Mouse (Mus musculus): Measurements from ENCODE around the gene Arih2.
A peak's percentile ranks its signal among the peaks of the same experiment; 100 is the strongest.
"Not testable (repeated sequence)": the region's sequence is repeated elsewhere in the genome, so short reads cannot be mapped to it uniquely, and the experiment has no call there.

Arih2 gene

DNA sequence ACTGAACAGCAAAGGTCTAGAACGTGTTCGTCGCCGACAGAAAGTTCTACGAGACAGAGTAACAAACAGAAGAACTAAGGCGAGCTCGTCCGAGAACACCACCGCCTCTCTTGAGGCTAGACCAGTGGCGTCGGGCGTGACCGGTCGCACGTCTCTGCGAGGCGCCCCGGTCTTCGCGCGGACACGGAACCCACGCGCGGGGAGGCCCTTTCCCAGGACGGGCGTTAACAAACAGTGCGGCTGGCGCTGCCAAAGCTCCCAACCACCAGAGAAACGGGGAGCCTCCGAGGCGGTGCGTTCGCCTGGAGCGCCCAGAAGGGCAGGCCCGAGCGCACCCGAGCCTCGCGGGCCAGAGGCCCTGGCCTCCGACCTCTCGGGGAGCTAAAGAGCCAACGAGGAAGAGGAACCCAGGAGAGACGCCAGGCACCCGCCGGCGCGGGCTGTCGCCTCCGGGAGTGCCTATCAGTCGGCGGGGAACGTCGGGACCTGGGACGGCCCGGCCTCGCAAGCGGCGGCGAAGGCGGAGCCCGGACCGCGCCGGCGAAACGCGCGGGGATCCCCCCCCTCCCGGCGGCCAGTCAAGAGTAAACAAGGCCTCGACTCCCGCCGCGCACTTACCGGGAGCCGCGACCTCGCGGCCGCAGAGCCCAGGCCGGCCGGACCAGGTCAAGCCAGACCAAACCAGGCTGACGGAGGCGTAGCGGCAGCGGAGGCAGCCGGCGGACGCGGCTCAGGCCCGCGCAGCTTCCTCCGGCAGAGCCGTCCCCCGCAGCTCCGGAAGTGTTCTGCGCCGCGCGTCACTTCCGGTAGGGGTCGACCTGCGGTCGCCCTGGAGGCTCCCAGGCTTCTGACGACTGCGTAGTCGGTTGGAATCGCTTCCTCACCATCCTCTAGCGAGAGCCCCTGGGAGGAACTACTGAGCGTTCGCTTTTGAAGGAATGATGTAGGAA lies at the start of gene Arih2:
Gene Arih2, minus strand, starts transcription at position 776 of the 950 bp plus-strand sequence.
- DNase-seq = peak; percentile 93

DNA sequence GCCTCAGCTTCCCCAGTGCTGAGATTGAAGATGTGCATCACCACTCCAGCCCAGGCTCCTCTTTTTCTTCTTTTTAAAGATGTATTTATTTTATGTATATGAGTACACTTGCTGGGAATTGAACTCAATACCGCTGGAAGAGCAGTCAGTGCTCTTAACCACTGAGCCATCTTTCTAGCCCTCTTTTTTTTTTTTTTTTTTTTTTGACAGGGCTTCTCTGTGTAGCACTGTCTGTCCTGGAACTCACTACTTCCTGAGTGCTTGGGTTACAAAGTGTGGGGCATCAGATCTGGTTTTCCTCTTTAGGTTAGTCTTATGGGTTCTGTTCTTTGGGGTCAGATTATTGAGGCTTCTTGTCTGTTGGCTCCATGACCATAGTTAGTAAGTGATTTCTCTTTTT lies 45.3 kb upstream of the Arih2 start:
- DNase-seq = no peak

DNA sequence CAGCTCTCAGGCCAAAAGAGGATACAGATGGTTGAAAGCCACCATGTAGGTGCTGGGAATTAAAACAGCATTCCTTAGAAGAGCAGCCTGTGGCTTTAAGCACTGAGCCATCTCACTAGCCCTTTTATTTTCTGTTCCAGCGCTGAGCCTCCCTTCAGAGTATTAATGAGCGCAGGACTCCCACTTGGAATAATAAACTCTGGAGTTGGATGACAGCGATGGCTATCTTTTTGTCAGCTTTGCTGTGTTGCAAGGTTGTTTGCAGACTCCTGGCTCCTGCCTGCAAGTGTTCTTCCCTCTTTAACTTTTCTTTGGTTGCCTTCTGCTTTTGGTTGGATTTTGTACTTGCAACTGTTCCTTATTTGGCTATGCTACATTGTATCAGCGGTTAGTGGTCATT lies 44.8 kb upstream of the Arih2 start:
- DNase-seq = no peak

DNA sequence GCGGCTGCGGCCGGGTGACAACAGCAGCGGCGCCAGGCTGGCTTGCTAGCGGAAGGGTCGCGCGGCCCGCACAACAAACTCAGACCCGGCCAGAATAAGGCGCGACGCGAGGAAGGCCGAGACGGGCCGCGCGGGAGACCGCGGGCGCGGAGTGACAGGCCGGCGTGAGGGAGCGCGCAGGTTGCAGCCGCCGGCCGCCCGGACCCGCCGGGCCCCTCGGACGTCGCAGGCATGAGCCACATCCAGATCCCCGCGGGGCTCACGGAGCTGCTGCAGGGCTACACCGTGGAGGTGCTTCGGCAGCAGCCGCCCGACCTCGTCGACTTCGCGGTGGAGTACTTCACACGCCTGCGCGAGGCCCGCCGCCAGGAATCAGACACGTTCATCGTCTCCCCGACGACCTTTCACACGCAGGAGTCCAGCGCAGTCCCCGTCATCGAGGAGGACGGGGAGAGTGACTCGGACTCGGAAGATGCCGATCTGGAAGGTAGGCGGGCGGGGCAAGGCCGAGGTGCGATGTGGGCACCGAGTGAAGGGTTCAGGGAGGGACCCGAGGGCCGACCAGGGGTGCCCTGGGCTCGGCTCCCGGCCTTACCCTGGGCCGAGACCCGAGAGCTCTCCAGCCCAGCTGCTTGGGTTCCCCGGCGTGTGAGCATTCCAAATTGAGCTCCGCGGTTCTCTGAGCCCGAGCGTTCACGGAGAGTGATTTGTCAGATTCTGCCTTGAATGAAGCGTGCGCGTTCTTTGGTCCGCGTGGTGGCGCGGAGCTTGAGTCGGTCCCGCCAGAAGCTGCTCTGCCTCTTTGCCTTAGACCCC lies 43.2 kb upstream of the Arih2 start:
- peak; percentile 53 for DNase-seq

DNA sequence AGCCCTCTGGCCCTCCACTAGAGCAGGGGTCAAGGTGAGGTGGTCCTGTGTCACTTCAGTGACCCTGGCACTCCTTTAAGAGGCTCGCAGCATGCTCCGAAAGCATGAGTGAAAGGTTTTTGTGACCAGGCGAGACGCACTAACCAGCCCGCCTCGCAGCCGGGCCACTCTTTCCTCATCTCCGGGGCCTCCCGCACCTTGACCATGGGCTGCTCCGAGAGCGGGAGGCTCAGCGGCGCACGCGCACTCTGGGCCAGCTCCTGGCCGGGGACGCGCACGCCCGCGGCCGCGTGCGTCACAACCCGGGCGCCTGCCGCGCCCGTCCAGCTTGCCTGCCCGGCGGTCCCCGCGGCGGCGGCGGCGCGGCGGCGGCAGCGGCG lies 42.6 kb upstream of the Arih2 start:
- DNase-seq = peak; percentile 90

DNA sequence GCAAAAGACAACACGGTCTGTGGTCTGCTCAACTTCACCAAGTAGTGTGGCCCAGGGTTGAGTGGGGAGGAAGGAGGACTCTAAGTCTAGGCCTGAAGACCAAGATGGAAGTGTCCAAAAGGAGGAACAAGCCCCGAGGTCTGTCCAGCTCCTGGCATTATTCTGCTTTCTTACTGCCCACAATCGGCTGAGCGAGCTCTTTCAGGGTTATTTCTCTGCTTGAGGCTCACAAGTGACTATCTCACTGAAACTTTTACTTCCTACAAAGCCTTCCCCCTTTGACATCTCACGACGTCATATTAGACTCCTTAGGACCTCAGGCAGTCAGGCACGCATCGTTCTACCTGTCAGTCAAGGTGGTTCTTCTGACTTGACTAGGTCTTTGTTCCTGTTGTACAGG lies 42.2 kb upstream of the Arih2 start:
- DNase-seq = no peak

DNA sequence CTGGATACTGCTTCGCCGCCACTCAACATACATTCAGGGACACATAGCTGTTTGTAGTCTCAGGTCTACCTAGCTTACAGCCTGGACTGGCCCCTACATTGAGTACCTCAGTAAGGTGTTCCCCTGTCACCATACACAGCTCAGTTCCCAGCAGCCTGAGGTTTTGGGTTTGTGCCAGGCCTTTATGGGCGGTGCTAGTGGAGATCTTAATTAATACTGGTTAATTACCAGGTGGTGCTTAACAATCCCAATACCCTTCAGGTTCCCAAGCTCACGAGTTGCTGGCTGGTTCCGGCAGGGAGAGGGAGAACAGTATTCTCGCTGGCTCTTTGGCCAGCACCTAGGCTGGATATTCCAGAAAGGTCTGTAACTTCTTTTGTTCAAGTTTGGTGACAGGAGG lies 41.7 kb upstream of the Arih2 start:
- no peak for DNase-seq

DNA sequence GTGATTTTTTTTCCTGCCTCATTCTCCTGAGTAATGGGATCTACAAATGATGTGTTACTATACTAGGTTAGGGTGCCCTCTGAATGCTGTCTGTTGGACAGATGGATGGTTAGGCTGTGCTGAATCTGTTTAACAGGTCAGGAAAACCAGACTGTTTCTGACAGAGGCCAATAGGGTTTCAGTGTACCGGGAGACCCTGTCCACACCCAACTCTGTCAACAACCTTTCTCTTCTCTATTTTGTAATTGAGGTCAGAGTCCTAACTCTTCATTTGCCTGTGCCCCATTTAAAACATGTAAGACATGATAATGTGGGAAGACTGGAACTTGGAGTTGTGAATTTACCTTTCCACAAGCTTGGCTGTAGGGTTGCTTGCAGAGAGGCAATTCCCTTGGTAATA lies 40.8 kb upstream of the Arih2 start:
- no peak for DNase-seq

DNA sequence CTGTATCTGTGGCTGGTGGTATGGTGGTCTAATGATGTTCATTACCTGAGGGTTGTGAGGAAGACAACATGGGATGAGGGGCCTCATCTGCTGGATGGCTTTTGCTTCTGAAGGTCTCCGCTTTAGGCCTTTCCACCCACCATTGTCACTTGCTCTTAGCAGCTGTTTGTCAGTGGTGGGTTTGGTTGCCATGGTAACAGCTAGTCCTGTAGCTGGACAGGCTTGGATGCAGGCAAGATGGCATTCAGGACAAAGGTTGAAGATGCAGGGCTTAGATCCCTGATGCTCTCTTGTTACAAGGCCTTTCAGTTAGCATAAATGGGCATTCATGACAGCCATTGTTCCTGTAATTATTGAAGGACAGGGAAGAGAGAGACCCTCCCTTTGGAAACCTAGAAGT lies 39.9 kb upstream of the Arih2 start, which contains the start of gene Prkar2a:
Gene Prkar2a, plus strand, starts transcription at position 209 of the 400 bp plus-strand sequence.
- DNase-seq = no peak

DNA sequence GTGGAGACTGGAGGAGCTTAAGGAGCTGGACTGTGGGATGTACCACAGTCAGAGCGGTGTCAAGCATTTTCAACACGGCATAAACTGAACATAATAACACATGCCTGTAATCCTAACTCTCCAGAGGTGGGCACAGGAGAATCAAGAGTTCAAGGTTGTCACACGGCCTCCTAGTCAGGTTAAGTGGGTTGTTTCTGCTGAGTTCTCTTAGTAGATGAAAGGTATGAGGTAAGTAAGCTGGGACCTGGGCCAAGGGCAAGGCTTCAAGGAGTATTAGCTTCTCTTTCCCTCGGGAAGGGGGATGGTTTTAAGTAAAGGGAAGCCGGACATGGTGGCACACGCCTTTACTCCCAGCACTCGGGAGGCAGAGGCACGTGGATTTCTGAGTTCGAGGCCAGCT lies 39.3 kb upstream of the Arih2 start:
- DNase-seq = peak; percentile 70

DNA sequence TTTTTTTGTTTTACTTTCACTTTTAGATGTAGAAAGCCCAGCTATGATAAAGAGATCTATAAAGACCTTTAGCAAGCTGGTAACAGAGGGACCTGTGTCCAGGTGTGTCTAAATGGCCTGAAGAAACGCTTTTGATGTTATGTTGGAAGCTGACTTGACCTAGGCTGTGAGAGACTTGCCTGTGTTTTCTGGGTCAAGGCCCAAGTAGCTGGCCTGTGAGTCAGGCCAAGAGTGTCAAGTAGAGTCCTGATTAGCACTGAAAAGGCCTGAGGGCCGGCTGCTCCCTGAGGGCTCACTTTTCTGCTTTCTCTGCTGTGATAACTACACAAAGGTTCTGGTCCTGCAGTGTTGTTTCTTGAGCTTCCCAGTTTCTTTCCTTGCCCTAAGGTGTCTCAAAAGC lies 38.5 kb upstream of the Arih2 start:
- DNase-seq = no peak

DNA sequence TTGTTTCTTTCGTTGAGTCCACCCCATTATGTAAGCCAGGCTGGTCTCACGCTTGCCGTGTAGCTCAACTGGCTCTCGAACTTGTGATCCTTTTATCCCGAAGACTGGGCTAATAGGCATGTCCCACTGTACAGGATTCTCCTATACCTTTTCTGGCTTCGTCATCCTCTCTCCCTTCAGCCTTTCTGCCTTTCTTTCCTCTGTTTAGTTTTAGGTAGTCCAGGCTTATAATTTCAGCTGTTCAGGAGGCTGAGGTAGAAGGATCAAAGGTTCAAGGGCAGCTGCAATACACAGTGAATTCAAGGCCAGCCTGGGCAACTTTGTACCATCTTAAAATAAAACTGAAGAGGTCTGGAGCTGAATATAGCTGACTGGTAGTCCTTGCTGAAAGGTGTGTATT lies 38.0 kb upstream of the Arih2 start:
- no peak for DNase-seq

DNA sequence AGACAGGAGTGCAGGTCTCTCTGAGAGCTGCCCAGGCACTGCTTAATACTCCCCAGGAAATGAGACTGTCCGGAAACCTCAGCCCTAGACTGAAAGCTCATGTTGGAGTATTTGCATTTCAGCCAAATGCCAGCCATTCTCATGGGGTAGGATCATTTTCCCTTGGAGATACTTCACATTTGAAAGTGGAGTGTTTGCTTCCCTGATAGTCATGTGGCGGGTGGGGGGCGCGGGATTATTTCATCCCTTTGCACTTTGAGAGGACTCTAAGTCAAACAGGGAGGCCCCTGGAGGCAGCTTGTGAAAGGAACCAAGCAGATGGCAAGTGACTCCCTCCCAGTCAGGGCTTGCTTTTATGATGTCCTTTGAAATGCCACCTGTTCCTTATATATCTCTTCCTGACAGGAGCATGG lies 37.3 kb upstream of the Arih2 start:
- DNase-seq = peak; percentile 21

DNA sequence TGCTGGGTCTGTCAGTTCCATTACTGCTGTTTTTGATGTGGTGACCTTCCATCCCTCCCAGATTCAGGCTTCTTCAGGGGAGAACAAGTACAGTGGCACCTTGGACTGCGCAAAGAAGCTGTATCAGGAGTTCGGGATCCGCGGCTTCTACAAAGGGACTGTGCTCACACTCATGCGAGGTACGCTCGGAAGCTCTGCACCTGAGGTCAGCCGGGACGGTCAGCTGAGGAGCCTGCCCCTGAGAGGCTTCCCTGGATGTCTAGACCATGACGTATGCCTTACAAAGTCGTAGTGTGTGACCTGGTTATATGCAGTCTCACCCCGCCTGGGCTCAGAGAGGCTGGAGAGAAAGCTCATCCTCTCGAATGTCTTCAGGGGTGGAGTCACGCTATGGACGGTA lies 30.8 kb upstream of the Arih2 start:
- no peak for DNase-seq

DNA sequence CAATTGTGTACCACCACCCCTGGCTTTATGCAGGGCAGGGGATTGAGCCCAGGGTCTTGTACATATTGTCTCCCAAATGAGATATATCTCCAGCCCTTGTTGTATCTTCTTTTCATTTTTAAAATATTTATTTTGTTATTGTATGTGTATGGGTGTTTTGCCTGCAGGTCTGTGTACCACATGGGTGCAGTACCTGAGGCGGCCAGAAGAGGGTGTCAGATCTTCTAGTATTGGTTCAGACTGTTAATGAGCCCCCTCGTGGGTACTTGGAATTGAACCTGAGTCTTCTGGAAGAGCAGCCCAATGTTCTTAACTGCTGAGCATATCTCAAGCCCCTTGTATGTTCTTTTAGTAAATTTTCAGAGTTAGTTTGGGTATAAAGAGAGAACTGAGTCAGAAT lies 24.0 kb upstream of the Arih2 start:
- DNase-seq = no peak

DNA sequence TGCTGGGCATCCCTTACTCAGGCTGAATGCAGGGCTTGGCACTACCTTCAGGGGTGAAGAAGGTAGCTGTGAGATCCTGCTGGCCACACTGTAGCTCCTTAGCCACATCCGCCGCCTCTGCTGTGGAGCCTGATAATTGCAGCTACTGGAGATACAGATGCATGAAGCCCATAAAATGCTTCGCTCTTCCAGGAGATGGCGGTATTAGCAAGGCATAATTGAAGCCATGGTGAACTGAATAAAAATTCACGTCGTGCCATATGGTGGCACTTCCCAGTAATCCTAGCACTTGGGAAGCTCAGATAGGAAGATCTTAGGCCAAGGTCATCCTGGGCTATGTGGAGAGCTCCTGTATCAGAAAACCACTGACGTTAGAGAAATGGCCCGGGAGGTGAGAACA lies 20.7 kb upstream of the Arih2 start:
- no peak for DNase-seq

DNA sequence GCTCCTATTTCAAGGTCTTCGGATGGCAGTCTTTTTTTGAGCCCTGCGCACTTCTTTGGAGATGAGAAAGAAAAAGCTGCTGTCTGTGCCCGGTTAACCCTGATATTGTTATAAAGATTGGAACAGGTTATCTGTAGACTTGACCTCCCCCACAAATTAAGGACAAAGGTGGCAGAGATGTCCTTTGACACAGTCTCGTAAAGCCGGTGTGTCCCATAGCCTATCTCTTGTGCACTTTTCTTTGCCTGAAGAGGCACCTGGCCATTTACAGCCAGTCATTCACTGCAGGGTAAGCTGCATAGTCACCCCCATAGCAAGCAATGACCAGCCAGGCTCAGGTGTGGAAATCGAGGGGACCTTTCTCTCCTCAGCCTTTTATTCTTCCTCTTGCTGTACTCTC lies 13.5 kb upstream of the Arih2 start:
- DNase-seq = no peak

DNA sequence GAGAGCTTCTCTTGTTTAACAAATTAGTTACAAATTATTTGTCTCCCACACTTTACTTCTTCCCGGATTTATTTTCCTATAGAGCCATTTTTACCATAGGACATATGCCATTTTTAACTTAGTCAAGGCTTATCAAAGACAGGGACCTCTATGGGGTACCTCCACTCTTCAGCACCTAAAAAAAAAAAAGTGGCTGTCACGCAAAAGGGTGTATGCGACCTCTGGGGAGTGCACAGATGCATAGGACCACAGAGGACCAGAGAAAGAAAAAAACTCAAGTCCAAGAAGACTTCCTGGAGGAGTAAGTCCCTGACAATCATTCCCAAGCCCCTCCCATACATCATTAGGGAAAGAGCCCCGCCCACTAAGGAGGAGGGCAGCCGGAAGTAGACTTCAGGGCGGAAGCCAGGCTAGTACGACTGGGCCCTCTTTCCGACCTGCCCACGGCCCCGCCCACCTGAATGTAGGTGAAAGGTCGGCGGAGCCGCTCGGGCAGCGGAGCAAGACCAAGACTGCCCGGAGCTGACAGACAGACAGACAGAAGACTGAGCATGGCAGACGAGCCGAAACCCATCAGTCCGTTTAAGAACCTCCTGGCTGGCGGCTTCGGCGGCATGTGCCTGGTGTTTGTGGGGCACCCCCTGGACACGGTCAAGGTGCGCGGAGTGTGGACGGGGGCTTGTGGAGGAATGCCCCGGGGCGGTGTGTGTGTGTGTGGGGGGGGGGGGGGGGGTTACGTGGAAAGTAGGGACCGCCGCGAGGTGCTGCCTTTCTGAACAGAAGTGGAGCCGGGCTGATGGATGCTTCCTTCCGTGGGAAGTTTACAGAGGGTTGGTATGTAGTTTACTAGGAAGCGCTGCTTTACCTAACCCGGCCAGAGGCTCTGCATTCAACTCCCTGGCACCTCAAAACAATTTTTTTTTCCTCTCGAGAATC lies 12.8 kb upstream of the Arih2 start, which contains the start of gene Slc25a20:
Gene Slc25a20, plus strand, starts transcription at position 412 of the 936 bp plus-strand sequence.
- DNase-seq = peak; percentile 87

DNA sequence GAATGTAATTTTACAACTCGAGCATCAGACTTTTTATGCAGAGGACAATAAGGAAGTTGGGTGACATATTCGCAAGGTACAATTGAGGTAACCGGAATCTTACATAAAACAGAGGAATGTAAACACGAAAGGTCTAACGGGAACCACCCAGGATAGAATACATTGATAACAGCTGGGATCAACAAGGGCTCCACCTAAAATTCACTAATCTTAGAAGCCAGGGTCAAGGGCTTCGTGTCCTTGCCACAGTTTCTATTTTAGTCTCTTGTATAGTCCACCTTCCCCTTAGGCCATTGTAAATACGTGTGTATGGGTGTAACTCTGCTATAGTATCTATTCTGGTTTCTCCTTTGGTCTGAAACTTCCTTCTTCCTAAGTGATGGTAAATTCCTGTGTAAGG lies 6.7 kb upstream of the Arih2 start:
- DNase-seq = not testable (repeated sequence)

DNA sequence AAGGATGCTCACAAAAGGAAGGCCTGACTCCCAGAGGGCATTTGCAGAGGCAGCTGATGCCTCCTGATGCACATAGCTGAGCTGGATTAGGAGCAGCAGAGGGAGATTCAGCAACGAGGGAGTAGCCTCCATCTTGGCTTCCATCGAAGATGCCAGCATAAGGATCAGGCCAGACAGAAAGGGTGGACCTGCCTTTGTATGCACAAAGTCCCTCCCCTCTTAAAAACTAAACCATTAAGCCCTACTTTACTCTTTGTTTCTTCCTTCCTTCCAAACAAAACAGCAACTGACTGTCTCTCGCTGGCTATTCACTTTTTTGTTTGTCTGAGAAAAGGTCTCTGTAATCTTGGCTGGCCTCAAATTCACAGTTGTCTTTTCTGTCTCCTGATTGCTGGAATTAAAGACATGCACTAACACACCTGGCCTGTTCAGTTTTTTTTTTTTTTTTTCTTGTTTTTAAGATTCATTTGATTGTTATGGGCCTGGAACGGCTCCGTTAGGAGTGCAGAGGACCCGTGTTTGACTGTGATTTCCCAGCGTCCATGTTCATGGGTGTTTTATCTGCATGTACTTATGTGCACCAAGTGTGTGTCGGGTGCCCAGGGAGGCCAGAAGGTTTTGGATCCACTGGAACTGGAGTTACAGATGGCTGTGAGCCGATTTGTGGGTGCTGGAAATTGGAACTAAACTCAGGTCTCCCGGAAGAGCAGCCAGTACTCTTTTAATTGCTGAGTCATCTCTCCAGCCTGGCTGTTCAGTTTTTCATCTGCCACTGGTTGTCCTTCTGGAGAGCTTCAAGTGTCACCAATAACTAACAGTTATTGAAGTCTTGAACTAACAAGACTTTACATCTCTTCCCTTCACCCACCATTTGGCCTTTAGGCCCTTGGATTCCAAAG lies 5.6 kb upstream of the Arih2 start:
- DNase-seq = no peak

Data from lung, postnatal 14 days (tissue).